Mouse (Mus musculus): ENCODE measurements around the gene Ddc.

- TF ChIP-seq POLR2A (IDR thresholded peaks at IDR 0.05; ENCODE audit: borderline replicate concordance, extremely low read depth, low read depth, low read length) (no peak), CTCF (IDR thresholded peaks at IDR 0.05; ENCODE audit: insufficient read depth, low read length) (no peak)
Observed at GRCm38 (mm10) chr11:11930527-11930926, 32.6 kb upstream of the Ddc start.

Data from lung, adult 2 months (tissue).